In genomic region chr7:35740489-35741230, GRCm38 (mm10) we compare ENCODE assay signal across 8 mouse cellular contexts. TPM values are rescaled to one million over a fixed set of nuclear protein-coding genes. Genes with fewer than 3 reads are reported as not detected.
DNase-seq lines count a peak whose midpoint lies in the region; ATAC-seq and TF ChIP-seq lines count a peak whose summit lies in the region.

No protein-coding gene starts in this region.

- no peaks in the 10 kb centered on the region; the same call in 1 of the 2 replicates for H3K36me3 ChIP-seq in forebrain, embryonic 11.5 days (ENCODE audit: control insufficient read depth, insufficient read depth, low read length)
- H3K36me3 ChIP-seq in forebrain, embryonic 15.5 days: peaks cover 18% of the 10 kb centered on the region
- H3K36me3 ChIP-seq in neural tube, embryonic 15.5 days: peaks cover 39% of the 10 kb centered on the region
- peaks cover 72% of the 10 kb centered on the region for H3K36me3 ChIP-seq in hindbrain, embryonic 13.5 days
- H3K36me3 ChIP-seq in lung, postnatal 0 days (ENCODE audit: insufficient read depth, low read length): 0 out of 2 replicates have a peak, but pooled peaks cover 3% of the 10 kb centered on the region

- 83% methylated on average over 5 of the region's 5 CpGs for WGBS in forebrain, embryonic 11.5 days
- WGBS in forebrain, embryonic 15.5 days: 30% methylated on average over 5 of the region's 5 CpGs
- WGBS in neural tube, embryonic 15.5 days: 42% methylated on average over 5 of the region's 5 CpGs
- 57% methylated on average over 5 of the region's 5 CpGs for WGBS in hindbrain, embryonic 13.5 days
- 56% methylated on average over 5 of the region's 5 CpGs for WGBS in lung, postnatal 0 days

- no peak overlapping the region for H3K4me2 ChIP-seq in forebrain, embryonic 11.5 days (ENCODE audit: low read depth, low read length, severe bottlenecking)
- H3K4me2 ChIP-seq in forebrain, embryonic 15.5 days (replicated peaks): no peak overlapping the region
- H3K4me2 ChIP-seq in neural tube, embryonic 15.5 days: no peak overlapping the region
- no peak overlapping the region for H3K4me2 ChIP-seq in hindbrain, embryonic 13.5 days
- no peak overlapping the region for H3K4me2 ChIP-seq in lung, postnatal 0 days (replicated peaks; ENCODE audit: low read depth, low read length)

- H3K9ac ChIP-seq in forebrain, embryonic 11.5 days (ENCODE audit: low read length): no peak overlapping the region
- no peak overlapping the region for H3K9ac ChIP-seq in forebrain, embryonic 15.5 days (replicated peaks)
- no peak overlapping the region for H3K9ac ChIP-seq in neural tube, embryonic 15.5 days (replicated peaks)
- no peak overlapping the region for H3K9ac ChIP-seq in hindbrain, embryonic 13.5 days
- no peak overlapping the region for H3K9ac ChIP-seq in lung, postnatal 0 days (replicated peaks; ENCODE audit: low read depth)

- peak; percentile 73 for TF ChIP-seq CTCF in lung, postnatal 0 days (IDR thresholded peaks at IDR 0.05)

- H3K27ac ChIP-seq in forebrain, embryonic 11.5 days (ENCODE audit: low read depth, low read length): no peak overlapping the region
- H3K27ac ChIP-seq in forebrain, embryonic 15.5 days (replicated peaks): no peak overlapping the region
- H3K27ac ChIP-seq in neural tube, embryonic 15.5 days (replicated peaks): no peak overlapping the region
- no peak overlapping the region; the same call in 1 of the 2 replicates for H3K27ac ChIP-seq in hindbrain, embryonic 13.5 days
- no peak overlapping the region for H3K27ac ChIP-seq in lung, postnatal 0 days (ENCODE audit: low read length)

- no peak for TF ChIP-seq EP300 in lung, postnatal 0 days (IDR thresholded peaks at IDR 0.05)

- no peaks in the 10 kb centered on the region for H3K9me3 ChIP-seq in forebrain, embryonic 11.5 days (ENCODE audit: control insufficient read depth, low read length)
- no peaks in the 10 kb centered on the region for H3K9me3 ChIP-seq in forebrain, embryonic 15.5 days
- no peaks in the 10 kb centered on the region for H3K9me3 ChIP-seq in neural tube, embryonic 15.5 days (replicated peaks)
- H3K9me3 ChIP-seq in hindbrain, embryonic 13.5 days: no peaks in the 10 kb centered on the region
- H3K9me3 ChIP-seq in lung, postnatal 0 days (ENCODE audit: low read length): no peaks in the 10 kb centered on the region

- H3K4me3 ChIP-seq in forebrain, embryonic 11.5 days (ENCODE audit: low read depth, low read length): no peak overlapping the region
- H3K4me3 ChIP-seq in forebrain, embryonic 15.5 days: no peak overlapping the region
- no peak overlapping the region for H3K4me3 ChIP-seq in neural tube, embryonic 15.5 days (replicated peaks)
- H3K4me3 ChIP-seq in hindbrain, embryonic 13.5 days: no peak overlapping the region
- H3K4me3 ChIP-seq in lung, postnatal 0 days (ENCODE audit: low read depth, low read length): no peak overlapping the region

- peak; percentile 78 for DNase-seq in forebrain, embryonic 11.5 days (ENCODE audit: low spot score)
- peak; percentile 32 for DNase-seq in neural tube, embryonic 10.5 days (ENCODE audit: extremely low spot score, low spot score)
- DNase-seq in adrenal gland, postnatal 4 days (ENCODE audit: low spot score in 2 of 2): peak; percentile 38 to 52
- peak; percentile 28 for DNase-seq in lung, postnatal 0 days (ENCODE audit: low spot score)
- DNase-seq in testis, postnatal 10 days (ENCODE audit: low spot score): peak; percentile 87

- ATAC-seq in forebrain, embryonic 11.5 days (replicated peaks; ENCODE audit: low FRiP score): no peak
- ATAC-seq in forebrain, embryonic 15.5 days (replicated peaks): no peak
- ATAC-seq in neural tube, embryonic 15.5 days (ENCODE audit: low FRiP score): no peak
- ATAC-seq in hindbrain, embryonic 13.5 days (ENCODE audit: low FRiP score): 0 out of 2 replicates have a peak, but pooled peaks have one; percentile 57
- no peak for ATAC-seq in lung, postnatal 0 days

- no peaks in the 10 kb centered on the region for H3K4me1 ChIP-seq in forebrain, embryonic 11.5 days (replicated peaks; ENCODE audit: control insufficient read depth, insufficient read depth, low read length)
- H3K4me1 ChIP-seq in forebrain, embryonic 15.5 days: 0 out of 2 replicates have a peak, but pooled peaks cover 5% of the 10 kb centered on the region
- no peaks in the 10 kb centered on the region for H3K4me1 ChIP-seq in neural tube, embryonic 15.5 days
- H3K4me1 ChIP-seq in hindbrain, embryonic 13.5 days (replicated peaks): peaks cover 3% of the 10 kb centered on the region; the same call in 1 of the 2 replicates
- no peaks in the 10 kb centered on the region for H3K4me1 ChIP-seq in lung, postnatal 0 days (ENCODE audit: insufficient read depth, low read depth, low read length)

- H3K27me3 ChIP-seq in forebrain, embryonic 11.5 days (ENCODE audit: control insufficient read depth, insufficient read depth, low read length): no peaks in the 10 kb centered on the region
- H3K27me3 ChIP-seq in forebrain, embryonic 15.5 days: no peaks in the 10 kb centered on the region
- H3K27me3 ChIP-seq in neural tube, embryonic 15.5 days (replicated peaks): no peaks in the 10 kb centered on the region
- H3K27me3 ChIP-seq in hindbrain, embryonic 13.5 days: no peaks in the 10 kb centered on the region
- no peaks in the 10 kb centered on the region for H3K27me3 ChIP-seq in lung, postnatal 0 days (replicated peaks; ENCODE audit: insufficient read depth, low read length)

RNA-seq across cellular contexts. Expression of gene Dpy19l3, which starts 13.6 kb away (rescaled TPM):
- polyA plus RNA-seq in forebrain, embryonic 11.5 days (2014; fragmentation: Nextera tagmentation; extraction: Ambion mirVana): 36.7 and 43.9 TPM in 2 replicates
- polyA plus RNA-seq in forebrain, embryonic 15.5 days (2015; fragmentation: Nextera tagmentation; extraction: Ambion mirVana): 50.3 and 54.6 TPM in 2 replicates
- polyA plus RNA-seq in neural tube, embryonic 15.5 days (2015; fragmentation: Nextera tagmentation; extraction: Ambion mirVana): 42.1 and 44.6 TPM in 2 replicates
- 10 to 100 TPM; 63.6 to 70.9 TPM for total RNA-seq in adrenal gland, postnatal 4 days (2021)
- polyA plus RNA-seq in hindbrain, embryonic 13.5 days (2015; fragmentation: Nextera tagmentation; extraction: Ambion mirVana): 36.4 and 42.5 TPM in 2 replicates
- polyA plus RNA-seq in lung, postnatal 0 days (2015; fragmentation: Nextera tagmentation; extraction: Ambion mirVana): 14.3 and 16.2 TPM in 2 replicates

Comparison
In these comparisons a context has a peak if more than half of its experiments do, and no peak if none do; other contexts are left out.
1. DNase-seq: peak in every context shown above with its lines; median percentile 87 in testis, postnatal 10 days; 78 in forebrain, embryonic 11.5 days; 45 in adrenal gland, postnatal 4 days; 32 in neural tube, embryonic 10.5 days; 28 in lung, postnatal 0 days.